Mouse (Mus musculus) olfactory bulb, adult 2 months (tissue): ENCODE measurements at regions not wholly inside any gene's neighbourhood (a gene's known extent, or its start where the extent isn't known, plus 50 kb on each side); places are given as distances from the start of the nearest gene placed in this dataset.

Experiments
- CTCF ChIP-seq: fragments of 200-500 bp; IDR thresholded peaks from 2 replicates; pipeline ENCODE4 v1.5.1; 2012; ENCODE audit warnings: low read depth, mild to moderate bottlenecking, low read length, moderate library complexity; ENCODE audit not compliant: insufficient read depth
- POLR2A ChIP-seq: fragments of 200-500 bp; IDR thresholded peaks from 2 replicates; pipeline ENCODE4 v1.6.1; 2012; ENCODE audit warnings: mild to moderate bottlenecking, low read depth, low read length, moderate library complexity; ENCODE audit not compliant: insufficient read depth

- TF ChIP-seq CTCF (no peak), POLR2A (no peak)
Measured at GRCm38 (mm10) chr17:59382225-59383106, 369.3 kb upstream of the Nudt12 start.
